Mouse (Mus musculus) testis, adult 2 months (tissue): ENCODE measurements around the gene Ttc26. TPM values are rescaled to one million over a fixed set of nuclear protein-coding genes. Genes with fewer than 3 reads are reported as not detected.
"Not testable (repeated sequence)": the region's sequence is repeated elsewhere in the genome, so short reads cannot be mapped to it uniquely, and the experiment has no call there.

Source experiments
- H3K27ac ChIP-seq: fragments of 200-500 bp; 2 replicates; pipeline ENCODE4 v1.5.1; 2012; ENCODE audit warnings: low read depth, low read length; ENCODE audit not compliant: control insufficient read depth, insufficient read depth
- H3K27me3 ChIP-seq: fragments of 200-500 bp; 2 replicates; pipeline ENCODE4 v1.6.1; 2012; ENCODE audit warnings: mild to moderate bottlenecking, low read length, moderate library complexity; ENCODE audit not compliant: control insufficient read depth, insufficient read depth
- H3K36me3 ChIP-seq: fragments of 200-500 bp; 2 replicates; pipeline ENCODE4 v1.6.1; 2012; ENCODE audit warnings: mild to moderate bottlenecking, low read length; ENCODE audit not compliant: control insufficient read depth, insufficient read depth
- H3K4me1 ChIP-seq: fragments of 200-500 bp; 2 replicates; pipeline ENCODE4 v1.6.1; 2012; ENCODE audit warnings: low read length; ENCODE audit not compliant: control insufficient read depth, insufficient read depth
- H3K4me3 ChIP-seq: fragments of 200-500 bp; 2 replicates; pipeline ENCODE4 v1.5.1; 2012; ENCODE audit warnings: low read depth, mild to moderate bottlenecking, low read length, moderate library complexity, mixed read lengths; ENCODE audit not compliant: control insufficient read depth
- CTCF ChIP-seq: fragments of 200-500 bp; IDR thresholded peaks from 2 replicates; pipeline ENCODE4 v1.5.1; 2012; ENCODE audit warnings: low read depth, mild to moderate bottlenecking, inconsistent platforms, low read length, moderate library complexity; ENCODE audit not compliant: control insufficient read depth, insufficient read depth, insufficient replicate concordance
- POLR2A ChIP-seq: fragments of 200-500 bp; IDR thresholded peaks from 2 replicates; pipeline ENCODE4 v1.6.1; 2012; ENCODE audit warnings: low read depth, mild to moderate bottlenecking, inconsistent platforms, low read length, moderate library complexity; ENCODE audit not compliant: control insufficient read depth
- polyA plus RNA-seq: library from polyadenylated mRNA; depleted of rRNA; stranded (reverse); fragments of >200 nt; gene quantifications from 2 replicates; pipeline ENCODE4 v1.2.3, GENCODE M21; 2012

The Ttc26 gene
- polyA plus RNA-seq, 1 experiment: 10.9 TPM

GRCm38 (mm10) chr6:38353181-38353580 lies 28.1 kb upstream of the Ttc26 start:
- Histone ChIP-seq H3K4me3 (peak overlapping the region; percentile 86), H3K27ac (no peak overlapping the region), H3K36me3 (no peaks in the 10 kb centered on the region), H3K4me1 (peaks cover 6% of the 10 kb centered on the region), H3K27me3 (no peaks in the 10 kb centered on the region)
- TF ChIP-seq POLR2A (no peak), CTCF (no peak)

- Histone ChIP-seq H3K4me3 (peak within 1 kb of the TSS; percentile 86), H3K36me3 (no peaks in the 10 kb centered on the region), H3K4me1 (peaks cover 6% of the 10 kb centered on the region), H3K27me3 (no peaks in the 10 kb centered on the region), H3K27ac (peak within 1 kb of the TSS; percentile 57)
- TF ChIP-seq POLR2A (peak; percentile 42; the same call in 1 of the 2 replicates), CTCF (no peak)
Measured at GRCm38 (mm10) chr6:38353811-38354722, 27.2 kb upstream of the Ttc26 start, which contains the start of gene Zc3hav1. Zc3hav1 (minus strand) TSS chr6:38354603.

- peak overlapping the region; percentile 57; the same call in 1 of the 2 replicates for H3K27ac ChIP-seq
- peak overlapping the region; percentile 86 for H3K4me3 ChIP-seq
- H3K4me1 ChIP-seq: peaks cover 6% of the 10 kb centered on the region
- TF ChIP-seq CTCF (no peak), POLR2A (no peak)
- H3K36me3 ChIP-seq: no peaks in the 10 kb centered on the region
- H3K27me3 ChIP-seq: no peaks in the 10 kb centered on the region
Measured at GRCm38 (mm10) chr6:38354723-38355353, 26.4 kb upstream of the Ttc26 start.

- Histone ChIP-seq H3K27me3 (no peaks in the 10 kb centered on the region), H3K4me1 (peaks cover 6% of the 10 kb centered on the region), H3K36me3 (no peaks in the 10 kb centered on the region), H3K4me3 (no peak overlapping the region; the same call in 1 of the 2 replicates), H3K27ac (no peak overlapping the region)
- TF ChIP-seq CTCF: no peak
- TF ChIP-seq POLR2A: no peak
Measured at GRCm38 (mm10) chr6:38355354-38355823, 25.9 kb upstream of the Ttc26 start.

- Histone ChIP-seq H3K4me1 (peaks cover 6% of the 10 kb centered on the region), H3K36me3 (no peaks in the 10 kb centered on the region), H3K27me3 (no peaks in the 10 kb centered on the region), H3K27ac (no peak overlapping the region), H3K4me3 (no peak overlapping the region)
- TF ChIP-seq POLR2A (no peak), CTCF (no peak)
Measured at GRCm38 (mm10) chr6:38355862-38356261, 25.4 kb upstream of the Ttc26 start.

GRCm38 (mm10) chr6:38356661-38357433 lies 24.4 kb upstream of the Ttc26 start:
- H3K27ac ChIP-seq, H3K4me3 ChIP-seq, H3K36me3 ChIP-seq, H3K4me1 ChIP-seq, H3K27me3 ChIP-seq: not testable (repeated sequence)

GRCm38 (mm10) chr6:38357603-38358252 lies 23.5 kb upstream of the Ttc26 start:
- TF ChIP-seq POLR2A: no peak
- TF ChIP-seq CTCF: no peak
- Histone ChIP-seq H3K4me1 (peaks cover 4% of the 10 kb centered on the region), H3K27ac (no peak overlapping the region), H3K36me3 (no peaks in the 10 kb centered on the region), H3K4me3 (no peak overlapping the region), H3K27me3 (no peaks in the 10 kb centered on the region)
